Mouse (Mus musculus): Measurements from ENCODE around the gene Nupl1.

Gene Nupl1

GRCm38 (mm10) chr14:60219886-60220285 is 31.3 kb downstream of the Nupl1 start:
- no peak for DNase-seq (ENCODE audit: low spot score)

GRCm38 (mm10) chr14:60217616-60218015 is 33.6 kb downstream of the Nupl1 start:
- DNase-seq (ENCODE audit: low spot score) = no peak

- no peak for DNase-seq (ENCODE audit: low spot score)
These were observed 35.1 kb downstream of the Nupl1 start for GRCm38 (mm10) chr14:60216125-60216524.

- DNase-seq (ENCODE audit: low spot score) = no peak
These were observed 36.2 kb downstream of the Nupl1 start for GRCm38 (mm10) chr14:60215000-60215399.

GRCm38 (mm10) chr14:60214040-60214439 is 37.2 kb downstream of the Nupl1 start:
- no peak for DNase-seq (ENCODE audit: low spot score)

GRCm38 (mm10) chr14:60209166-60209565 is 42.1 kb downstream of the Nupl1 start:
- no peak for DNase-seq (ENCODE audit: low spot score)

GRCm38 (mm10) chr14:60204993-60205392 is 46.2 kb downstream of the Nupl1 start:
- DNase-seq (ENCODE audit: low spot score) = no peak

GRCm38 (mm10) chr14:60196884-60197283 is 54.3 kb downstream of the Nupl1 start, which contains the start of gene Atp8a2:
Gene Atp8a2 (minus strand): TSS chr14:60197179.
- no peak for DNase-seq (ENCODE audit: low spot score)

GRCm38 (mm10) chr14:60195999-60196398 is 55.2 kb downstream of the Nupl1 start:
- DNase-seq (ENCODE audit: low spot score) = no peak

GRCm38 (mm10) chr14:60194606-60195005 is 56.6 kb downstream of the Nupl1 start:
- no peak for DNase-seq (ENCODE audit: low spot score)

GRCm38 (mm10) chr14:60189771-60190170 is 61.5 kb downstream of the Nupl1 start:
- DNase-seq (ENCODE audit: low spot score) = no peak

- no peak for DNase-seq (ENCODE audit: low spot score)
These were observed 62.9 kb downstream of the Nupl1 start for GRCm38 (mm10) chr14:60188201-60188825.

- no peak for DNase-seq (ENCODE audit: low spot score)
These were observed 69.9 kb downstream of the Nupl1 start for GRCm38 (mm10) chr14:60181306-60181705.

- peak; percentile 82 for DNase-seq (ENCODE audit: low spot score)
These were observed 72.7 kb downstream of the Nupl1 start for GRCm38 (mm10) chr14:60178571-60178955.

GRCm38 (mm10) chr14:60177614-60178570 is 73.3 kb downstream of the Nupl1 start:
- peak; percentile 77 for DNase-seq (ENCODE audit: low spot score)

- DNase-seq (ENCODE audit: low spot score) = peak; percentile 90
These were observed 74.2 kb downstream of the Nupl1 start for GRCm38 (mm10) chr14:60176891-60177613.

- DNase-seq (ENCODE audit: low spot score) = no peak
These were observed 74.8 kb downstream of the Nupl1 start for GRCm38 (mm10) chr14:60176469-60176890.

- no peak for DNase-seq (ENCODE audit: low spot score)
These were observed 78.8 kb downstream of the Nupl1 start for GRCm38 (mm10) chr14:60172286-60173055.

GRCm38 (mm10) chr14:60170845-60171610 is 80.2 kb downstream of the Nupl1 start:
- no peak for DNase-seq (ENCODE audit: low spot score)

GRCm38 (mm10) chr14:60163367-60163766 is 87.9 kb downstream of the Nupl1 start:
- DNase-seq (ENCODE audit: low spot score) = no peak

GRCm38 (mm10) chr14:60152373-60152772 is 98.9 kb downstream of the Nupl1 start:
- no peak for DNase-seq (ENCODE audit: low spot score)

All from yolk sac, embryonic 10.5 days (tissue).